Mouse (Mus musculus) liver, embryonic 11.5 days (tissue): ENCODE data around the gene Olfr1487. TPM values are rescaled to one million over a fixed set of nuclear protein-coding genes. Genes with fewer than 3 reads are reported as not detected.
"Not testable (repeated sequence)": the region's sequence is repeated elsewhere in the genome, so short reads cannot be mapped to it uniquely, and the experiment has no call there.

Experiments
- ATAC-seq: fragments of 200-750 bp; cut with Nextera tagmentation; replicated peaks from 2 replicates; pipeline ENCODE4 v1.8.0; 2017; ENCODE audit warnings: moderate number of reproducible peaks, mild to moderate bottlenecking, moderate TSS enrichment, moderate library complexity; ENCODE audit not compliant: low FRiP score
- DNase-seq: peaks from one replicate; pipeline ENCODE4 v3.0.0-alpha.2; 2017; ENCODE audit warnings: low spot score
- H3K27ac ChIP-seq: fragments of 300-500 bp; sonication (generic); 2 replicates; pipeline ENCODE4 v1.5.1; 2014; ENCODE audit warnings: mild to moderate bottlenecking, low read depth, low read length, control low read depth
- H3K27me3 ChIP-seq: fragments of 300-500 bp; sonication (generic); replicated peaks from 2 replicates; pipeline ENCODE4 v1.6.1; 2014; ENCODE audit warnings: low read length, mixed read lengths; ENCODE audit not compliant: control insufficient read depth, insufficient read depth
- H3K36me3 ChIP-seq: fragments of 300-500 bp; sonication (generic); 2 replicates; pipeline ENCODE4 v1.6.1; 2014; ENCODE audit warnings: mild to moderate bottlenecking, low read length, moderate library complexity, mixed read lengths; ENCODE audit not compliant: control insufficient read depth, insufficient read depth
- H3K4me1 ChIP-seq: fragments of 300-500 bp; sonication (generic); replicated peaks from 2 replicates; pipeline ENCODE4 v1.6.1; 2014; ENCODE audit warnings: low read length, mixed read lengths; ENCODE audit not compliant: control insufficient read depth, insufficient read depth
- H3K4me2 ChIP-seq: fragments of 300-500 bp; sonication (generic); 2 replicates; pipeline ENCODE4 v1.6.1; 2014; ENCODE audit warnings: mild to moderate bottlenecking, control low read depth, moderate library complexity
- H3K4me3 ChIP-seq: fragments of 300-500 bp; sonication (generic); 2 replicates; pipeline ENCODE4 v1.5.1; 2014; ENCODE audit warnings: low read depth, low read length, control low read depth
- H3K9ac ChIP-seq: fragments of 300-500 bp; sonication (generic); 2 replicates; pipeline ENCODE4 v1.6.1; 2014; ENCODE audit warnings: low read depth, low read length, control low read depth
- H3K9me3 ChIP-seq: fragments of 300-500 bp; sonication (generic); 2 replicates; pipeline ENCODE4 v1.6.1; 2016; ENCODE audit warnings: low read length, inconsistent platforms, mixed read lengths; ENCODE audit not compliant: control insufficient read depth
- WGBS: fragments of 180-500 bp; shearing (Covaris S2); extraction: QIAGEN DNeasy Blood & Tissue Kit; methylation state at CpG from one replicate; pipeline ENCODE4 v1.1.7; 2014; 5-methylcytosine and 5-hydroxymethylcytosine counted together
- microRNA-seq: library from miRNA; unstranded; fragments of <30 nt; microRNA quantifications from one replicate; pipeline ENCODE4, GENCODE M21; 2017; ENCODE audit warnings: borderline number of aligned reads
- polyA plus RNA-seq: library from polyadenylated mRNA; unstranded; fragments of >200 nt; fragmentation: Nextera tagmentation; extraction: Ambion mirVana; gene quantifications from 2 replicates; pipeline ENCODE4 v1.2.1, GENCODE M21; 2014

Gene Olfr1487
- not detected in 2 replicates for polyA plus RNA-seq

DNA sequence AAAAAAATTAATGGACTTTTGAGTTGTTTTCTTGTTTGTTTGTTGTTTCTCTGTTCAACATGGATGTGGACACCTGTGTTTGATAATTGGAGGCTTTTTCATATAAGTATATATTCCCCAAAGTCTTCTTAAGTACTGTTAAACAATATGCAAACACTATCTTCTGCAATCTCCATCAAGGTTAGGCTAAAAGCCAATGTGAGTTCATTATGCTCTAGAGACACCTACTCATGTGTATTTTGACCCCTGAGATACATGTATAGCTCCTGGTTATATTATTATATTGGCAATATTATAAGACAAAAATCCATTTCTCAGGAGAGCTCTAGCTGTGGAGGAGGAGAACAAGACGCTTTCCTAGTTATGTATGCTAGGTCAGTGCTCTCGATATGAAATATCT, at the start of gene Olfr1487:
Gene Olfr1487 (plus strand): TSS at position 301 of the 400 bp plus-strand sequence.
- not testable (repeated sequence) for H3K4me2 ChIP-seq, DNase-seq, H3K4me1 ChIP-seq, H3K9ac ChIP-seq, H3K27ac ChIP-seq, ATAC-seq, H3K36me3 ChIP-seq, H3K4me3 ChIP-seq, H3K9me3 ChIP-seq, H3K27me3 ChIP-seq
- WGBS: 74% methylated on average over 2 of the region's 2 CpGs

DNA sequence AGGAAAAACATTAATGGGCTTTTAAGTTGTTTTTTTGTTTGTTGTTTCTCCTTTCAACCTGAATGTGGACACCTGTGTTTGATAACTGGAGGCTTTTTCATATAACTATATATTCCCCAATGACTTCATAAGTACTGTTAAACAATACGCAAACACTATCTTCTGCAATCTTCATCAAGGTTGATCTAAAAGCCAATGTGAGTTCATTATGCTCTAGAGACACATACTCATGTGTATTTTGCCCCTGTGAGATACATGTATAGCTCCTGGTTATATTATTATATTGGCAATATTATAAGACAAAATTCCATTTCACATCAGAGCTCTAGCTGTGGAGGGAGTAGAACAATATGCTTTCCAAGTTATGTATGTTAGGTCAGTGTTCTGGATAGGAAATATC, 34.0 kb upstream of the Olfr1487 start, which contains the start of gene Olfr1484:
Gene Olfr1484 (plus strand): TSS at position 301 of the 400 bp plus-strand sequence.
- H3K36me3 ChIP-seq: no peaks in the 10 kb centered on the region
- no peak within 1 kb of the TSS for H3K9ac ChIP-seq
- no peak within 1 kb of the TSS for H3K27ac ChIP-seq
- H3K4me3 ChIP-seq: no peak within 1 kb of the TSS
- no peaks in the 10 kb centered on the region for H3K9me3 ChIP-seq
- ATAC-seq (no peak), DNase-seq (no peak)
- no peaks in the 10 kb centered on the region for H3K27me3 ChIP-seq
- no peak within 1 kb of the TSS for H3K4me2 ChIP-seq
- no peaks in the 10 kb centered on the region for H3K4me1 ChIP-seq
- WGBS: 94% methylated on average over 1 of the region's 1 CpGs

DNA sequence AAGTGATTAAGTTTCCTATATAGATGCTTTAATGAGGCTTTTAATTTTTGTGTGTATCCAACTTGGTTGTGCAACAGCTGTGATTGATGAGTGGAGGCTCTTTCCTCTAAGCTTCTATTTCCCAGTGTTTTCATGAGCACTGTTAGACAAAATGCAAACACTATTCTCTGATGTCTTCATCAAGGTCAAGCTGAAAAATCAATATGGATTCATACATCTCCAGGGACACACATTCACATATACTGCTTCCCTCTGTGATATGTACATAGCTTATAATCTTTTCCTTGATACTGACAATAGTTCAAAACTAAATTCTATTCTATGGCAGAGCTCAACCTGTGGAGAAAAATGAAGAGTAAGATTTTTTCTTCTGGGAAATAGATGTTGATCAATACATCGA, 14.1 kb downstream of the Olfr1487 start, which contains the start of gene Olfr1489:
Gene Olfr1489 (plus strand): TSS at position 301 of the 400 bp plus-strand sequence.
- Histone ChIP-seq H3K36me3 (no peaks in the 10 kb centered on the region), H3K27me3 (no peaks in the 10 kb centered on the region)

DNA sequence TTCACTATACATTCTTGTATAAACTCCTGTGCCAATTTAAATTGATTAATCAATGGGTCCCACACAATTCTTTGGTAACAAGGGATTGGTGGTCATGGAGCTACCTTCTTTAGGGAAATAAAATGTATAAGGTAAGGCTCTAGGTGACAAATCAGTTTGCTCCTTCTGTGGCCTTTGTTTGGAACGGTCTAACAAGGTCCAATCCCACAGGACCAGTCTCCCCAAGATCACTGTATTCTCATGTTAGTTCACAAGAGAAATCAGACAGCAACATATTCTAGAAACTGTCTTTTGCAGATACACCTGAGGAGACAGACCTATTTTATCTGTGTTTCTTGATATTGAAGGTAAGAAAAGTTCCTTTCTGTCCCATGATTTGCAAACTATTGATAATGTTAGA, 33.6 kb downstream of the Olfr1487 start, which contains the start of gene Olfr1490:
Gene Olfr1490 (plus strand): TSS at position 301 of the 400 bp plus-strand sequence.
- Histone ChIP-seq H3K9me3 (no peaks in the 10 kb centered on the region), H3K36me3 (no peaks in the 10 kb centered on the region), H3K4me2 (no peak within 1 kb of the TSS), H3K27ac (no peak within 1 kb of the TSS), H3K4me1 (no peaks in the 10 kb centered on the region), H3K27me3 (no peaks in the 10 kb centered on the region), H3K9ac (no peak within 1 kb of the TSS), H3K4me3 (no peak within 1 kb of the TSS)
- no peak for DNase-seq
- 45% methylated on average over 1 of the region's 1 CpGs for WGBS
- no peak for ATAC-seq

More for the DNA sequence above, 14.1 kb downstream of the Olfr1487 start, which contains the start of gene Olfr1489:
- Histone ChIP-seq H3K4me1 (no peaks in the 10 kb centered on the region), H3K9ac (no peak within 1 kb of the TSS), H3K27ac (no peak within 1 kb of the TSS), H3K4me2 (no peak within 1 kb of the TSS), H3K9me3 (no peaks in the 10 kb centered on the region), H3K4me3 (no peak within 1 kb of the TSS)
- ATAC-seq (no peak), DNase-seq (no peak)
- 80% methylated on average over 1 of the region's 1 CpGs for WGBS

Small RNAs within 50 kb of the gene (microRNA-seq; reads per million reads assigned to microRNA genes)
- not detected for gene Gm22323
- gene Gm23931: not detected

Other genes starting within 250 kb of the Olfr1487 start
- not detected in 2 replicates for gene Olfr1469, start 209.5 kb upstream of the Olfr1487 start, polyA plus RNA-seq
- gene Olfr1471, start 174.0 kb upstream of the Olfr1487 start, polyA plus RNA-seq: not detected in 2 replicates
- gene Olfr1472, start 161.3 kb upstream of the Olfr1487 start, polyA plus RNA-seq: not detected in 2 replicates
- gene Olfr1474, start 147.8 kb upstream of the Olfr1487 start, polyA plus RNA-seq: not detected in 2 replicates
- gene Olfr1475, start 137.2 kb upstream of the Olfr1487 start, polyA plus RNA-seq: not detected in 2 replicates
- gene Olfr1477, start 116.8 kb upstream of the Olfr1487 start, polyA plus RNA-seq: not detected in 2 replicates
- not detected in 2 replicates for gene Olfr1480, start 89.5 kb upstream of the Olfr1487 start, polyA plus RNA-seq
- not detected in 2 replicates for gene Olfr1484, start 33.9 kb upstream of the Olfr1487 start, polyA plus RNA-seq
- gene Olfr1489, start 14.2 kb downstream of the Olfr1487 start, polyA plus RNA-seq: not detected in 2 replicates
- not detected in 2 replicates for gene Olfr1490, start 33.7 kb downstream of the Olfr1487 start, polyA plus RNA-seq
- not detected in 2 replicates for gene Olfr1491, start 79.9 kb downstream of the Olfr1487 start, polyA plus RNA-seq
- gene Olfr1493-ps1, start 105.9 kb downstream of the Olfr1487 start, polyA plus RNA-seq: not detected in 2 replicates
- gene Olfr1494, start 122.4 kb downstream of the Olfr1487 start, polyA plus RNA-seq: not detected in 2 replicates
- not detected in 2 replicates for gene Olfr1495, start 147.2 kb downstream of the Olfr1487 start, polyA plus RNA-seq
- gene Olfr1496, start 160.5 kb downstream of the Olfr1487 start, polyA plus RNA-seq: not detected in 2 replicates
- not detected in 2 replicates for gene Olfr1497, start 180.8 kb downstream of the Olfr1487 start, polyA plus RNA-seq
- not detected in 2 replicates for gene Olfr1499, start 202.1 kb downstream of the Olfr1487 start, polyA plus RNA-seq
- gene Olfr1500, start 213.1 kb downstream of the Olfr1487 start, polyA plus RNA-seq: not detected in 2 replicates
- not detected in 2 replicates for gene Olfr1501, start 233.3 kb downstream of the Olfr1487 start, polyA plus RNA-seq
- not detected in 2 replicates for gene Olfr1502, start 244.4 kb downstream of the Olfr1487 start, polyA plus RNA-seq